Mouse (Mus musculus) embryonic facial prominence, embryonic 12.5 days (tissue): ENCODE measurements at regions not wholly inside any gene's neighbourhood (a gene's known extent, or its start where the extent isn't known, plus 50 kb on each side); places are given as distances from the start of the nearest gene placed in this dataset.
A peak's percentile ranks its signal among the peaks of the same experiment; 100 is the strongest.

Experiments
- ATAC-seq: fragments of 200-750 bp; cut with Nextera tagmentation; 2 replicates; pipeline ENCODE4 v1.8.0; 2017; ENCODE audit not compliant: insufficient number of reproducible peaks, insufficient read depth, low FRiP score, low TSS enrichment
- H3K27ac ChIP-seq: fragments of 300-500 bp; sonication (generic); 2 replicates; pipeline ENCODE4 v1.5.1; 2016; ENCODE audit warnings: mild to moderate bottlenecking
- H3K27me3 ChIP-seq: fragments of 300-500 bp; sonication (generic); 2 replicates; pipeline ENCODE4 v1.6.1; 2016; ENCODE audit warnings: mild to moderate bottlenecking, moderate library complexity
- H3K36me3 ChIP-seq: fragments of 300-500 bp; sonication (generic); 2 replicates; pipeline ENCODE4 v1.6.1; 2016; ENCODE audit warnings: mild to moderate bottlenecking
- H3K4me1 ChIP-seq: fragments of 300-500 bp; sonication (generic); 2 replicates; pipeline ENCODE4 v1.6.1; 2016
- H3K4me2 ChIP-seq: fragments of 300-500 bp; sonication (generic); replicated peaks from 2 replicates; pipeline ENCODE4 v1.6.1; 2016; ENCODE audit warnings: mild to moderate bottlenecking, moderate library complexity
- H3K4me3 ChIP-seq: fragments of 300-500 bp; sonication (generic); 2 replicates; pipeline ENCODE4 v1.5.1; 2016; ENCODE audit warnings: mild to moderate bottlenecking
- H3K9ac ChIP-seq: fragments of 300-500 bp; sonication (generic); 2 replicates; pipeline ENCODE4 v1.6.1; 2016; ENCODE audit warnings: mild to moderate bottlenecking, moderate library complexity
- H3K9me3 ChIP-seq: fragments of 300-500 bp; sonication (generic); 2 replicates; pipeline ENCODE4 v1.6.1; 2016; ENCODE audit warnings: mild to moderate bottlenecking, moderate library complexity
- WGBS: fragments of 180-500 bp; shearing (Covaris S2); methylation state at CpG from one replicate; pipeline ENCODE4 v1.1.7; 2016; 5-methylcytosine and 5-hydroxymethylcytosine counted together

- Histone ChIP-seq H3K36me3 (no peaks in the 10 kb centered on the region), H3K4me1 (peaks cover 37% of the 10 kb centered on the region), H3K27me3 (no peaks in the 10 kb centered on the region), H3K4me2 (no peak overlapping the region), H3K9ac (no peak overlapping the region), H3K27ac (peak overlapping the region; percentile 38), H3K9me3 (no peaks in the 10 kb centered on the region), H3K4me3 (no peak overlapping the region)
- 26% methylated on average over 3 of the region's 3 CpGs for WGBS
- 0 out of 2 replicates have a peak, but pooled peaks have one; percentile 63 for ATAC-seq
These were observed 143.4 kb upstream of the Rarb start for GRCm38 (mm10) chr14:16962216-16962826.

DNA sequence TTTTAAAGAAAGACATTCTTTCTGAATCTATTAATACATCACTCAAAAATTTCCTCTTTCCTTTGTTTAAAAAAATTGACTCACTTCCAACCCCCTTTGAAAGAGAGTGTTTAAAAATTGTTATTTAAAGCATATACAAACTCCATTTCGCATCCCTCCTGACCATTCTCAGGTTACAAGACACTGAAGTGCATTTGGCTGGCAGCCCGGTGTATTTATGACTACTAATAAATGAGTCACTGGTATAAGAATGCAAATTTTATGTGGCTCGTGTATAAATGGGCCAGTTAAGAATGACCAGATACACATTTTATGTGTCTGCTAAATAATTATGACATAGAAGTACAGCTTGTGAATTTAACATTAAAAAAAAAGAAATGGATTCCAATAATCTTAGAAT is 138.8 kb upstream of the Rarb start:
- Histone ChIP-seq H3K9me3 (no peaks in the 10 kb centered on the region), H3K27ac (no peak overlapping the region), H3K4me3 (no peak overlapping the region), H3K9ac (no peak overlapping the region), H3K4me2 (no peak overlapping the region), H3K4me1 (peaks cover 25% of the 10 kb centered on the region; the same call in 1 of the 2 replicates), H3K36me3 (no peaks in the 10 kb centered on the region), H3K27me3 (no peaks in the 10 kb centered on the region)
- ATAC-seq: no peak
- WGBS: 28% methylated on average over 3 of the region's 3 CpGs

DNA sequence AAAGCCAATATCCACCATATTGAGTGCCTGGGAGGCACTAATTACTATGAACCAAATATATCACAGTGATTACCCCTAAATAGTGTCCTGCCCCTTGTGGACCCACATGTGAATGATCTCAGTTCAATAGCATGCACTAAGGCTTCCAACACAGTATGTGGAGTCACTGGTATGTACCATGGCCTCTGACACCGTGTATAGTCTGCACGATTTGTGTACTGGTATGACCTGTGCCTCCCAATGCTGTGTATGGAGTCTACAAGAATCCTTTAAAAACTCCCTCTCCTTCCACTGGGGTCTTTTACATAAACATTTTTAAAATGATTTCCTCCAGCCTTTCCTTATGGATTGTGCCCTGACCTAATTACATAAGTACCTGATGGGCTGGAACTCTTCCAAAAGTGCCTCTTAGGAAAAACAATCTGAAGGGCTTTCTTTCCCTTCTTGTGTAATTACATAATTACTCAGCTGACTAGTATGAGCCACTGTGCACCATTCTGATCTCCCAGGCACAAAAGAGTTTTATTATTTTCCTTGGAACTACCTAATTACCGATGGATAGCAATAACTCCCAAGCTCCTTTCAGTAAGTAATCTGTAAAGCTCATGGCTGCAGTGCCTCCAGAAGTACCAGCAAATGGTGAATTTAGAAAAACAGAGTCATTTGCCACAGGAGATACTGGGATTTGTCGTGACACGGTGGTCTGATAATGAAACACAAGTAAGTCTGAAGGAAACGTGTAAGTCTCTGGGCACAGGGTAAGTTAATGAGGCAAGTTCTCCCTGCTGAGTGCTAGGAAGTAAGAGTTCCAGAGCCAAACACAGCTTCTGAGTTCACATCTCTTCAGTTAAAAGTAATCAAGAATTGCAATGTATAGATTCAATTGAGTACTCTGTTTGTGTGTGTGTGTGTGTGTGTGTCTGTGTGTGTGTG is 135.8 kb upstream of the Rarb start:
- WGBS: 43% methylated on average over 6 of the region's 6 CpGs
- no peak for ATAC-seq
- no peaks in the 10 kb centered on the region for H3K9me3 ChIP-seq
- H3K27ac ChIP-seq: 0 out of 2 replicates have a peak overlapping the region, but pooled peaks have one; percentile 26
- H3K27me3 ChIP-seq: no peaks in the 10 kb centered on the region
- H3K4me2 ChIP-seq: no peak overlapping the region
- no peak overlapping the region for H3K4me3 ChIP-seq
- no peaks in the 10 kb centered on the region for H3K36me3 ChIP-seq
- H3K9ac ChIP-seq: no peak overlapping the region
- peaks cover 18% of the 10 kb centered on the region; the same call in 1 of the 2 replicates for H3K4me1 ChIP-seq

DNA sequence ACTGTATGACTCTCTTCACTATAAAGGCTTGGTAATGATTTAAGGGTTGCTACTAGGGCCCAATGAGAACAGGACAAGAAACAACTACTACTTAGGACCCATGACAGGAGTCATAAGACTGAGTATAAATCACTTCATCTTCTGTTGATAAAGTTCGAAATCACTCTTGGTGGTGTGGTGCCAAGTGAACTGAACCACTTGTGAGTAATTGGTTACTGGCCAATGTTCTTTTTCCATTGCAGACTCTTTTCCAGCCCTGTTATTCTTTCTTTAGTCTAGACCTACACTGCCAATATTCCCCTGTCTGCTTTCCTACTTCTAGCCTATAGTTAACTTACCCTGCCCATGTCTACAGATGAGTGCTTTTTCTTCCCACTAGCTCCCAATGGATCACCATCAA is 129.8 kb upstream of the Rarb start:
- no peak overlapping the region for H3K27ac ChIP-seq
- no peaks in the 10 kb centered on the region for H3K4me1 ChIP-seq
- H3K36me3 ChIP-seq: no peaks in the 10 kb centered on the region
- WGBS: 91% methylated on average over 1 of the region's 1 CpGs
- no peaks in the 10 kb centered on the region for H3K27me3 ChIP-seq
- H3K4me2 ChIP-seq: no peak overlapping the region
- H3K9ac ChIP-seq: no peak overlapping the region
- no peak for ATAC-seq
- no peak overlapping the region for H3K4me3 ChIP-seq
- H3K9me3 ChIP-seq: no peaks in the 10 kb centered on the region

- Histone ChIP-seq H3K9ac (no peak overlapping the region), H3K4me2 (no peak overlapping the region), H3K9me3 (no peaks in the 10 kb centered on the region), H3K4me1 (no peaks in the 10 kb centered on the region), H3K27me3 (no peaks in the 10 kb centered on the region), H3K27ac (no peak overlapping the region), H3K36me3 (no peaks in the 10 kb centered on the region), H3K4me3 (no peak overlapping the region)
- 83% methylated on average over 1 of the region's 1 CpGs for WGBS
- no peak for ATAC-seq
These were observed 125.5 kb upstream of the Rarb start for GRCm38 (mm10) chr14:16944441-16944840.

GRCm38 (mm10) chr14:16943531-16943930 is 124.6 kb upstream of the Rarb start:
- no peaks in the 10 kb centered on the region for H3K36me3 ChIP-seq
- H3K27ac ChIP-seq: no peak overlapping the region
- no peak for ATAC-seq
- H3K4me1 ChIP-seq: no peaks in the 10 kb centered on the region
- no peak overlapping the region for H3K4me3 ChIP-seq
- no peaks in the 10 kb centered on the region for H3K27me3 ChIP-seq
- no peak overlapping the region for H3K9ac ChIP-seq
- no peak overlapping the region for H3K4me2 ChIP-seq
- no peaks in the 10 kb centered on the region for H3K9me3 ChIP-seq
- WGBS: 80% methylated on average over 5 of the region's 5 CpGs

DNA sequence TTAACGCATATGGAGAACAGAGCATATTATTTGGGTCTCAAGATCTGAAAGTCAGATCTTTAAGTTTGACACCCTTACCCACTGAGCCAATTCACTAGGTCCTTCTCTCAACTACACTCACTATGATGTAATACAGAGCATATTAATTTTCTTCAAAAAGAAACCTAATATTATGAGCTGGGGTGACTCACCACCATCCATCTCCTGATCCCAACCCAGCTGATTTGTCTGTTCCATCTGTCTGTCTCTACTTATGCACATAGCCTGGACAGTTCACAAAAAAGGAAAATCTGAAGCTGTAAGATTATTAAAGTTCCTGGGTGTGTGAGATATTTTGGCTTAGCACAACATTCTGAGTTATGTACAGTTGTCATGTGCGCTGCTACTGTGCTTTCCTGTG is 108.2 kb upstream of the Rarb start:
- 84% methylated on average over 2 of the region's 2 CpGs for WGBS

GRCm38 (mm10) chr14:16901534-16902147 is 82.7 kb upstream of the Rarb start:
- H3K36me3 ChIP-seq: no peaks in the 10 kb centered on the region
- no peak overlapping the region for H3K27ac ChIP-seq
- 80% methylated on average over 9 of the region's 9 CpGs for WGBS
- no peak overlapping the region for H3K4me2 ChIP-seq
- H3K4me3 ChIP-seq: no peak overlapping the region
- H3K4me1 ChIP-seq: 0 out of 2 replicates have a peak, but pooled peaks cover 13% of the 10 kb centered on the region
- H3K9me3 ChIP-seq: no peaks in the 10 kb centered on the region
- ATAC-seq: no peak
- no peaks in the 10 kb centered on the region for H3K27me3 ChIP-seq
- no peak overlapping the region for H3K9ac ChIP-seq

More for the DNA sequence above, 108.2 kb upstream of the Rarb start:
- no peaks in the 10 kb centered on the region for H3K4me1 ChIP-seq
- H3K9ac ChIP-seq: no peak overlapping the region
- H3K9me3 ChIP-seq: no peaks in the 10 kb centered on the region
- no peak overlapping the region for H3K4me3 ChIP-seq
- H3K36me3 ChIP-seq: no peaks in the 10 kb centered on the region
- no peak overlapping the region for H3K4me2 ChIP-seq
- ATAC-seq: no peak
- H3K27ac ChIP-seq: no peak overlapping the region
- no peaks in the 10 kb centered on the region for H3K27me3 ChIP-seq

- Histone ChIP-seq H3K27ac (no peak overlapping the region), H3K9ac (no peak overlapping the region), H3K4me2 (no peak overlapping the region), H3K4me1 (0 out of 2 replicates have a peak, but pooled peaks cover 13% of the 10 kb centered on the region), H3K36me3 (no peaks in the 10 kb centered on the region), H3K27me3 (no peaks in the 10 kb centered on the region), H3K9me3 (no peaks in the 10 kb centered on the region), H3K4me3 (no peak overlapping the region)
- 47% methylated on average over 3 of the region's 3 CpGs for WGBS
- ATAC-seq: 0 out of 2 replicates have a peak, but pooled peaks have one; percentile 22
These were observed 79.0 kb upstream of the Rarb start for GRCm38 (mm10) chr14:16897747-16898544.

DNA sequence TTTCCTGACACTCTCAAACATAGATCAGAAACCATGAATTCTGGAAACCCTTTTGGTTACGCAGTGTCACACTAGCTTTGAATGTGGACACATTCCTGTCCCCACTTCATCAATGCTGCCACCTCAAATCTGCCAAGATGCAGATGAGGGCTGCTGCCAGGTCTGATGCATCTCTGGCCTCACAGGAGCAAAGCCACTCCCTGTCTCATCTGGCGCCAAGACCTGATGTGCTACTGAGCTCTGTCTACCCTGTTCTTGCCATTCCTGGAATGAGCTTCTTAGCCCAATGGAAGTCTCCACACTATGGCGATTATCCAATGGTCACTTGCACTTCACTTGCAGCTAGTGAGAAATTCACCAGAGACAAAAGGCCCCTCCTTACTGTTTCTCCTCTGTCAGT is 78.0 kb upstream of the Rarb start:
- H3K4me2 ChIP-seq: no peak overlapping the region
- H3K27ac ChIP-seq: no peak overlapping the region
- H3K36me3 ChIP-seq: no peaks in the 10 kb centered on the region
- H3K4me3 ChIP-seq: no peak overlapping the region
- no peak for ATAC-seq
- no peaks in the 10 kb centered on the region for H3K9me3 ChIP-seq
- H3K9ac ChIP-seq: no peak overlapping the region
- 0 out of 2 replicates have a peak, but pooled peaks cover 13% of the 10 kb centered on the region for H3K4me1 ChIP-seq
- WGBS: 83% methylated on average over 3 of the region's 3 CpGs
- H3K27me3 ChIP-seq: no peaks in the 10 kb centered on the region

DNA sequence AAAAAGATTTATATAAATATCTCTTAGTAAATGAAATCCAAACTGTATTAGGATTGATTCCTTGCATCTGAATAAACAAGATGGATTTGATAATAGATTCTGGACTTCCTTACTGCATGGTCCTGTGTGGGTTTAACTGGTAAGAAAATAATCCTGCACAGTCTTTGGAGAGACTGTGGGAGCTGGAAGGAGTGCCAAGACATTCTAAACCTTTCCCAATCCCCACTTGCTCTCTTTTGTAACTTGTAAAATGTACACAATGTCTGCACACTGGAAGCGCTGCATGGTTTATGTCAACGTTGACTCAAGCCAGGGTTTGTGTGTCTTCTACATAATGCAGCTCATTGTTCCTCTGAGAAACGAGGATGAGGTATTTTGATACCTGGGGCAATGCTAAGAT is 62.3 kb upstream of the Rarb start:
- H3K9ac ChIP-seq: no peak overlapping the region
- H3K36me3 ChIP-seq: no peaks in the 10 kb centered on the region
- no peak overlapping the region for H3K4me3 ChIP-seq
- no peak overlapping the region for H3K27ac ChIP-seq
- H3K9me3 ChIP-seq: no peaks in the 10 kb centered on the region
- ATAC-seq: peak; percentile 60; the same call in 1 of the 2 replicates
- WGBS: 8% methylated on average over 3 of the region's 3 CpGs
- no peaks in the 10 kb centered on the region for H3K27me3 ChIP-seq
- H3K4me2 ChIP-seq: no peak overlapping the region
- H3K4me1 ChIP-seq: no peaks in the 10 kb centered on the region
